Mouse (Mus musculus): ENCODE results near the gene Pold3.
"Not testable (repeated sequence)": the region's sequence is repeated elsewhere in the genome, so short reads cannot be mapped to it uniquely, and the experiment has no call there.

The Pold3 gene

DNA sequence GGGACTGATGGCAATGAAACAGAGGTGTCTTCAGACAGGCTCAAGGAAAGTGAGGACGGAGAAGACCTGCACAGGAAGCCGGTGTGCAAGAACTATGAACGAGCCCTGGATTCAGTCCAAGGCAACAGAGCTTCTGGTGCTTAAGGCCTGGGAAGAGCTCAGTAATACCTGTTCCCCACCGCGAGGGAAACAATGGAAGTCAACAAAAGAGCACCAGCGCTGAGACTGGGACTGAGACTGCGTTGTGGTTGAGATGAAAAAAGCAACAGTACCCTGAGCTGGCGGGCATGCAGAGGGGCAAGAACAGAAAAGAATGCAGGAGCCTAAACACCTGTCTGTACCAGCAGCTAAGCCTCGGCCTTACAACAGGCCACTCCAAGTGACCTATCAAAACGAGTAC lies 9.9 kb downstream of the Pold3 start:
- DNase-seq (ENCODE audit: low spot score in 2 of 2) = no peak

DNA sequence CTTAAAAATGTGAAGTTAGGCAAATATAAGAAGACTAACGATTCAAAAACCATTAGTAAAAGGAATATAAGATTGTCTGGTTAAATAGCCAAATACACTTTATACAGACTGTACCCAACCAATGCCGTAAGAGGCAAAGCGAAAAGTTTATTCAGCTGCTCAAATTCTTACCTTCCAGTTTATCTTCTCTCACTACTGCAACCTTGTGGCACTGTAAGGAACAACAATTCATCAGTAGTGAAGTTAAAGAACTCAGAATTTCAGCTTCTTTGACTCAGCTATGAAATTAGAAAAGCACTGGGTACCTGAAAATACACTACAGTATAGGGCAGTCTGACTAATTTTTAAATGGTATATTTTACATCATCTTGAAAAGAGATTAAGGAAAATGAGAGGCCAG lies 13.0 kb downstream of the Pold3 start:
- DNase-seq (ENCODE audit: low spot score in 2 of 2) = no peak

- no peak for DNase-seq (ENCODE audit: low spot score in 2 of 2)
These were observed 16.7 kb downstream of the Pold3 start for GRCm38 (mm10) chr7:100104677-100105076.

- DNase-seq (ENCODE audit: low spot score in 2 of 2) = peak; percentile 22 to 26
These were observed 21.3 kb downstream of the Pold3 start for GRCm38 (mm10) chr7:100100031-100100595.

GRCm38 (mm10) chr7:100086891-100087290 lies 34.5 kb downstream of the Pold3 start:
- no peak for DNase-seq (ENCODE audit: low spot score in 2 of 2)

- DNase-seq (ENCODE audit: low spot score in 2 of 2) = no peak
These were observed 35.1 kb downstream of the Pold3 start for GRCm38 (mm10) chr7:100086159-100086755.

GRCm38 (mm10) chr7:100083812-100084211 lies 37.6 kb downstream of the Pold3 start:
- no peak for DNase-seq (ENCODE audit: low spot score in 2 of 2)

- no peak for DNase-seq (ENCODE audit: low spot score in 2 of 2)
These were observed 38.5 kb downstream of the Pold3 start for GRCm38 (mm10) chr7:100082836-100083235.

DNA sequence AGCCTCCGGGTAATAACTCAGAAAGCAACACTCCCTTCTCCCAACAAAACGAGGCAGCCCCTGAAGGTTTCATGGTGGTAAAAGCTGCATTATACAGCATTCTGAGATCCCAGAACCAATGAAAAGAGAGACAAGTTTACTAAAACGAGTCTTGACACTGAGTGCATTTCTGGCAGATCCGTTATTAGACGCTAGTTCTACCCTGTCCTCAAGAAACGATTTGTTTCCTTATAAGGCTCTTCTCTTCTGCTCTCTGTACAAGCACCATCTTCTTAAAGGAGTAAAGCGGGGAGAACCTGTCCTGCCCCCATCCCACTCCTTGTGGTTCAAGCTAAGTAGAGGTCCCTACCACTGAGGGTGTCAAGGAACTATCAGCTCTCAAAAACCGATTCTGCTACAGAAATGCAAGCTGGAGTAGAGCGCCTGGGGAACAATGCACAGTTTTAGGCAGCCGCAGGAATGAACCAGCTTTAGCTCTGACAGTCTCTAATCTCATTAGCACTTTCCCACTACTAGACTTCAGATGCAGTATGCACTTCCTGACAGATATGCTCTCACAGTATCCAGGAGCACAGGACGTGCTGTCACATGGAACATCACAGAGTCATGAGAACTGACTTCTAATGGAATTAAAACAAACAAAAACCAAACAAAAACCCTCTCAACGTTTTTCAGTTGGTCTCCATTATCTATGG lies 41.1 kb downstream of the Pold3 start:
- no peak for DNase-seq (ENCODE audit: low spot score in 2 of 2)

DNA sequence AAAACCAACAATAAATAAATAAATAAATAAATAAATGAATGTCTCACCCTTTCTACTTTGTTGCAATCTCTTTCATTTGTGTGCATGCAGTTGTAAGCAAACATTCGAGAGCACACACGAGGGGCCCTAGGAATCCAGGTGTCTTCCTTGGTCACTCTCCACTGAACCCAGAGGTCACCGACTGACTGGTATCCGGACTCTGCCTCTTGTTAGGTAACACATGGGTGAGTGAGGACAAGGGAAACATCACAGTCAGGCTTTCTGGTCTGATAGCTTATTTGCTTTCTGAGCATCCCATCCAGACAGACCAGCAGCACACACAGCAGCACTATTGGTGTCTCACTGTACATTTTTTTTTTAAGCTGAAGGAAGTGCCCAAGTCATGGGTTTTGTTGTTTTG lies 44.3 kb downstream of the Pold3 start:
- no peak for DNase-seq (ENCODE audit: low spot score in 2 of 2)

GRCm38 (mm10) chr7:100076296-100076695 lies 45.1 kb downstream of the Pold3 start:
- no peak for DNase-seq (ENCODE audit: low spot score in 2 of 2)

DNA sequence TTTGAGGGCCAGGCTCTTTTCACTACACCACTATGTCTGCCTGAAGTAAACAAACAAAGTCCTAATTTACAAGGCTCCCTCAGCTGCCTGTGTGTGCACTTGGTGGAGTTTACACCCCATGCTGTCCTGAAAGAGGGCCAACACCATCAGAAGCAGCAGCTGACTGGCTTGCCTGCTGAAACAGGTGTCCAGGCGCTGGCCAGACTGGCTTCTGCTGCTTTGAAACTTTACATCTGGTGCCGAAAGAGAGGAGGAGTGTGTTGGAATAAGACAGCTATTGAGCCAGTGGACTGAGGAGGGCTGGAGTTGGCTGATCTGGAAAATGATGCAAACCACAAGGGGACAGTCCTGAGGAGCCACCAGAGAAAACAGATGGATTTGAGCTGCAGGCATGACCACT lies 47.4 kb downstream of the Pold3 start:
- no peak for DNase-seq (ENCODE audit: low spot score in 2 of 2)

GRCm38 (mm10) chr7:100052991-100053390 lies 68.4 kb downstream of the Pold3 start:
- not testable (repeated sequence) for DNase-seq (ENCODE audit: low spot score in 2 of 2)

GRCm38 (mm10) chr7:100051904-100052303 lies 69.5 kb downstream of the Pold3 start:
- no peak for DNase-seq (ENCODE audit: low spot score in 2 of 2)

GRCm38 (mm10) chr7:100046486-100046885 lies 74.9 kb downstream of the Pold3 start:
- DNase-seq (ENCODE audit: low spot score in 2 of 2) = no peak

- no peak for DNase-seq (ENCODE audit: low spot score in 2 of 2)
These were observed 77.7 kb downstream of the Pold3 start for GRCm38 (mm10) chr7:100043605-100044031.

- no peak for DNase-seq (ENCODE audit: low spot score in 2 of 2)
These were observed 78.3 kb downstream of the Pold3 start for GRCm38 (mm10) chr7:100043096-100043495.

- no peak for DNase-seq (ENCODE audit: low spot score in 2 of 2)
These were observed 79.2 kb downstream of the Pold3 start for GRCm38 (mm10) chr7:100042120-100042519.

GRCm38 (mm10) chr7:100036495-100036894 lies 84.9 kb downstream of the Pold3 start:
- no peak for DNase-seq (ENCODE audit: low spot score in 2 of 2)

- DNase-seq (ENCODE audit: low spot score in 2 of 2) = no peak
These were observed 85.3 kb downstream of the Pold3 start for GRCm38 (mm10) chr7:100036050-100036449.

GRCm38 (mm10) chr7:100034815-100035463 lies 86.4 kb downstream of the Pold3 start:
- DNase-seq (ENCODE audit: low spot score in 2 of 2) = peak in 1 of 2 experiments; percentile 12

GRCm38 (mm10) chr7:100033672-100034071 lies 87.7 kb downstream of the Pold3 start:
- DNase-seq (ENCODE audit: low spot score in 2 of 2) = no peak
